Mouse (Mus musculus): ENCODE measurements at regions not wholly inside any gene's neighbourhood (a gene's known extent, or its start where the extent isn't known, plus 50 kb on each side); places are given as distances from the start of the nearest gene placed in this dataset.

- Histone ChIP-seq H3K9ac (replicated peaks; ENCODE audit: low read length) (no peak overlapping the region), H3K36me3 (replicated peaks; ENCODE audit: control insufficient read depth, insufficient read depth, low read depth, low read length) (no peaks in the 10 kb centered on the region), H3K27ac (replicated peaks; ENCODE audit: low read depth, low read length) (no peak overlapping the region), H3K9me3 (replicated peaks; ENCODE audit: control insufficient read depth, low read length) (no peaks in the 10 kb centered on the region), H3K27me3 (ENCODE audit: control insufficient read depth, insufficient read depth, low read length) (no peaks in the 10 kb centered on the region), H3K4me1 (ENCODE audit: control insufficient read depth, insufficient read depth, low read length) (no peaks in the 10 kb centered on the region), H3K4me2 (ENCODE audit: low read depth, low read length) (no peak overlapping the region), H3K4me3 (ENCODE audit: low read depth, low read length) (no peak overlapping the region)
- ATAC-seq (replicated peaks; ENCODE audit: insufficient number of reproducible peaks, low FRiP score, low TSS enrichment, low read depth) (no peak), DNase-seq (ENCODE audit: low spot score) (peak; percentile 59)
- 54% methylated on average over 3 of the region's 3 CpGs for WGBS
These were observed 150.8 kb upstream of the Itga1 start for GRCm38 (mm10) chr13:115252541-115252940.

- WGBS, result 97% methylated on average over 4 of the region's 4 CpGs
- no peak for ATAC-seq (replicated peaks; ENCODE audit: insufficient number of reproducible peaks, low FRiP score, low TSS enrichment, low read depth)
- no peak for DNase-seq (ENCODE audit: low spot score)
These were observed 130.2 kb upstream of the Itga1 start for GRCm38 (mm10) chr13:115231981-115232380.

DNA sequence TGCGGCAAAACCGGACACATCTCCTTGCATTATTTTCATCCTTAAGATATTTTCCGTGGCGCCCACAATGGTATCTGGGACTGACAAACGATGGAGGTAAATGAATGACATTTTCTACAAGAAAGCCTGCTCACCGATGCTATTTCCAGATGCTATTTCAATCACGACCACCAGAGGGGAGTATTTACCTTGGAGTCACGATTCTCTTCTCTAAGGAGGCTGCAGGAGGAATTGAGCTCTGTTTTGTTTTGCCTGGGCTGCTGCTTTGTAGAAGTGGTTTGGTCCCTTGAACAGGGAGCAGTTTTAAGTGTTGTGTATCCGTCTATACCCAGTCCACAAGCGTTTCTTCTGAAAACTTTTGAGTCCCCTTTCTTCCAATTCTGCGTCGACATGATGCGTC, 128.7 kb upstream of the Itga1 start:
- peak; percentile 89 for DNase-seq (ENCODE audit: low spot score)
- Histone ChIP-seq H3K4me1 (ENCODE audit: control insufficient read depth, insufficient read depth, low read length) (no peaks in the 10 kb centered on the region), H3K27ac (replicated peaks; ENCODE audit: low read depth, low read length) (no peak overlapping the region), H3K9me3 (replicated peaks; ENCODE audit: control insufficient read depth, low read length) (no peaks in the 10 kb centered on the region), H3K36me3 (replicated peaks; ENCODE audit: control insufficient read depth, insufficient read depth, low read depth, low read length) (no peaks in the 10 kb centered on the region), H3K9ac (replicated peaks; ENCODE audit: low read length) (no peak overlapping the region), H3K4me3 (ENCODE audit: low read depth, low read length) (no peak overlapping the region), H3K27me3 (ENCODE audit: control insufficient read depth, insufficient read depth, low read length) (no peaks in the 10 kb centered on the region), H3K4me2 (ENCODE audit: low read depth, low read length) (no peak overlapping the region)
- WGBS, result 30% methylated on average over 13 of the region's 13 CpGs
- 0 out of 2 replicates have a peak, but pooled peaks have one; percentile 59 for ATAC-seq (replicated peaks; ENCODE audit: insufficient number of reproducible peaks, low FRiP score, low TSS enrichment, low read depth)

More at GRCm38 (mm10) chr13:115231981-115232380, 130.2 kb upstream of the Itga1 start:
- H3K4me2 ChIP-seq (ENCODE audit: low read depth, low read length), result no peak overlapping the region
- no peak overlapping the region for H3K4me3 ChIP-seq (ENCODE audit: low read depth, low read length)
- H3K36me3 ChIP-seq (replicated peaks; ENCODE audit: control insufficient read depth, insufficient read depth, low read depth, low read length), result no peaks in the 10 kb centered on the region
- no peaks in the 10 kb centered on the region for H3K4me1 ChIP-seq (ENCODE audit: control insufficient read depth, insufficient read depth, low read length)
- H3K9ac ChIP-seq (replicated peaks; ENCODE audit: low read length), result no peak overlapping the region
- H3K27ac ChIP-seq (replicated peaks; ENCODE audit: low read depth, low read length), result no peak overlapping the region
- no peaks in the 10 kb centered on the region for H3K27me3 ChIP-seq (ENCODE audit: control insufficient read depth, insufficient read depth, low read length)
- H3K9me3 ChIP-seq (replicated peaks; ENCODE audit: control insufficient read depth, low read length), result no peaks in the 10 kb centered on the region

- H3K27ac ChIP-seq (replicated peaks; ENCODE audit: low read depth, low read length), result no peak overlapping the region
- ATAC-seq (replicated peaks; ENCODE audit: insufficient number of reproducible peaks, low FRiP score, low TSS enrichment, low read depth) (no peak), DNase-seq (ENCODE audit: low spot score) (no peak)
- no peaks in the 10 kb centered on the region for H3K36me3 ChIP-seq (replicated peaks; ENCODE audit: control insufficient read depth, insufficient read depth, low read depth, low read length)
- no peaks in the 10 kb centered on the region for H3K9me3 ChIP-seq (replicated peaks; ENCODE audit: control insufficient read depth, low read length)
- WGBS, result 69% methylated on average over 6 of the region's 6 CpGs
- H3K4me2 ChIP-seq (ENCODE audit: low read depth, low read length), result no peak overlapping the region
- H3K4me1 ChIP-seq (ENCODE audit: control insufficient read depth, insufficient read depth, low read length), result no peaks in the 10 kb centered on the region
- no peak overlapping the region for H3K9ac ChIP-seq (replicated peaks; ENCODE audit: low read length)
- no peaks in the 10 kb centered on the region for H3K27me3 ChIP-seq (ENCODE audit: control insufficient read depth, insufficient read depth, low read length)
- H3K4me3 ChIP-seq (ENCODE audit: low read depth, low read length), result no peak overlapping the region
These were observed 125.1 kb upstream of the Itga1 start for GRCm38 (mm10) chr13:115226824-115227223.

DNA sequence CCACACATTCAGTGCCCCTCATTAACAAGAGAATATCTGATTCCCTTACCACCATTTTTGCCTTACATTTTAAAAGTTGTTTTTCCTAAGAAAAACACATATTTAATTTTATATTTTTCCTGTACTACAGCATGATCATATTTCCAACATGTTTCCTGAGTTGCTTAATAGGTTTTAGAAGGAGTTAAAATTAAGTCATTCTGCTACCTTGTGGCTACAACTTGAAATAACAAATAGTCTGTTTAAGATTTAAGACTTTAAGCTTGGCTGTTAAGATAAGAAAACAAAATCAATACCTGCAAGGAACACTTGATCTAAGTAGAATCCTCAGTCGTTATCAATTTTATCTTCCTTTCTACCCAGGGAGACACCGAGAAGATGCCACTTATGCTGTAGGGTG, 117.9 kb upstream of the Itga1 start:
- Histone ChIP-seq H3K27me3 (ENCODE audit: control insufficient read depth, insufficient read depth, low read length) (no peaks in the 10 kb centered on the region), H3K4me1 (ENCODE audit: control insufficient read depth, insufficient read depth, low read length) (no peaks in the 10 kb centered on the region), H3K27ac (replicated peaks; ENCODE audit: low read depth, low read length) (no peak overlapping the region), H3K36me3 (replicated peaks; ENCODE audit: control insufficient read depth, insufficient read depth, low read depth, low read length) (no peaks in the 10 kb centered on the region), H3K4me2 (ENCODE audit: low read depth, low read length) (no peak overlapping the region), H3K4me3 (ENCODE audit: low read depth, low read length) (no peak overlapping the region), H3K9me3 (replicated peaks; ENCODE audit: control insufficient read depth, low read length) (no peaks in the 10 kb centered on the region), H3K9ac (replicated peaks; ENCODE audit: low read length) (no peak overlapping the region)
- 69% methylated on average over 2 of the region's 2 CpGs for WGBS
- ATAC-seq (replicated peaks; ENCODE audit: insufficient number of reproducible peaks, low FRiP score, low TSS enrichment, low read depth), result no peak
- DNase-seq (ENCODE audit: low spot score), result no peak

- H3K9ac ChIP-seq (replicated peaks; ENCODE audit: low read length), result no peak overlapping the region
- no peak overlapping the region for H3K27ac ChIP-seq (replicated peaks; ENCODE audit: low read depth, low read length)
- no peaks in the 10 kb centered on the region for H3K9me3 ChIP-seq (replicated peaks; ENCODE audit: control insufficient read depth, low read length)
- ATAC-seq (replicated peaks; ENCODE audit: insufficient number of reproducible peaks, low FRiP score, low TSS enrichment, low read depth) (no peak), DNase-seq (ENCODE audit: low spot score) (no peak)
- no peak overlapping the region for H3K4me3 ChIP-seq (ENCODE audit: low read depth, low read length)
- H3K4me2 ChIP-seq (ENCODE audit: low read depth, low read length), result no peak overlapping the region
- WGBS, result 71% methylated on average over 3 of the region's 3 CpGs
- H3K36me3 ChIP-seq (replicated peaks; ENCODE audit: control insufficient read depth, insufficient read depth, low read depth, low read length), result no peaks in the 10 kb centered on the region
- H3K4me1 ChIP-seq (ENCODE audit: control insufficient read depth, insufficient read depth, low read length), result no peaks in the 10 kb centered on the region
- H3K27me3 ChIP-seq (ENCODE audit: control insufficient read depth, insufficient read depth, low read length), result no peaks in the 10 kb centered on the region
These were observed 109.5 kb upstream of the Itga1 start for GRCm38 (mm10) chr13:115211285-115211684.

- H3K9ac ChIP-seq (replicated peaks; ENCODE audit: low read length), result no peak overlapping the region
- DNase-seq (ENCODE audit: low spot score), result no peak
- no peaks in the 10 kb centered on the region for H3K36me3 ChIP-seq (replicated peaks; ENCODE audit: control insufficient read depth, insufficient read depth, low read depth, low read length)
- H3K4me1 ChIP-seq (ENCODE audit: control insufficient read depth, insufficient read depth, low read length), result no peaks in the 10 kb centered on the region
- WGBS, result 80% methylated on average over 10 of the region's 10 CpGs
- no peak overlapping the region for H3K4me2 ChIP-seq (ENCODE audit: low read depth, low read length)
- no peaks in the 10 kb centered on the region for H3K9me3 ChIP-seq (replicated peaks; ENCODE audit: control insufficient read depth, low read length)
- no peak for ATAC-seq (replicated peaks; ENCODE audit: insufficient number of reproducible peaks, low FRiP score, low TSS enrichment, low read depth)
- no peak overlapping the region for H3K4me3 ChIP-seq (ENCODE audit: low read depth, low read length)
- H3K27me3 ChIP-seq (ENCODE audit: control insufficient read depth, insufficient read depth, low read length), result no peaks in the 10 kb centered on the region
- no peak overlapping the region for H3K27ac ChIP-seq (replicated peaks; ENCODE audit: low read depth, low read length)
These were observed 109.0 kb upstream of the Itga1 start for GRCm38 (mm10) chr13:115210643-115211208.

- H3K27me3 ChIP-seq (ENCODE audit: control insufficient read depth, insufficient read depth, low read length), result no peaks in the 10 kb centered on the region
- no peak overlapping the region for H3K4me2 ChIP-seq (ENCODE audit: low read depth, low read length)
- no peaks in the 10 kb centered on the region for H3K4me1 ChIP-seq (ENCODE audit: control insufficient read depth, insufficient read depth, low read length)
- WGBS, result 94% methylated on average over 3 of the region's 3 CpGs
- DNase-seq (ENCODE audit: low spot score) (no peak), ATAC-seq (replicated peaks; ENCODE audit: insufficient number of reproducible peaks, low FRiP score, low TSS enrichment, low read depth) (no peak)
- no peak overlapping the region for H3K27ac ChIP-seq (replicated peaks; ENCODE audit: low read depth, low read length)
- H3K9me3 ChIP-seq (replicated peaks; ENCODE audit: control insufficient read depth, low read length), result no peaks in the 10 kb centered on the region
- no peak overlapping the region for H3K4me3 ChIP-seq (ENCODE audit: low read depth, low read length)
- H3K36me3 ChIP-seq (replicated peaks; ENCODE audit: control insufficient read depth, insufficient read depth, low read depth, low read length), result no peaks in the 10 kb centered on the region
- no peak overlapping the region for H3K9ac ChIP-seq (replicated peaks; ENCODE audit: low read length)
These were observed 107.8 kb upstream of the Itga1 start for GRCm38 (mm10) chr13:115209402-115210192.
